Mouse (Mus musculus): ENCODE measurements around the gene Scube2.

GRCm38 (mm10) chr7:109860162-109860561 lies 5.3 kb downstream of the Scube2 start:
- TF ChIP-seq CTCF (conservative IDR thresholded peaks at IDR 0.05 in 1 of 2, IDR thresholded peaks at IDR 0.05 in 1 of 2; ENCODE audit: low read depth in 2 of 2, low read length in 2 of 2) (no peak), CHD1 (IDR thresholded peaks at IDR 0.05; ENCODE audit: low read depth, low read length) (no peak)
